Comparison of ENCODE assay signal across 8 mouse cellular contexts in genomic region chr9:100546594-100546910, GRCm38 (mm10). TPM values are rescaled to one million over a fixed set of nuclear protein-coding genes. Genes with fewer than 3 reads are reported as not detected.
A peak's percentile ranks its signal among the peaks of the same experiment; 100 is the strongest.
DNase-seq lines count a peak whose midpoint lies in the region; ATAC-seq and TF ChIP-seq lines count a peak whose summit lies in the region.

No protein-coding gene starts in this region.

- intact Hi-C loops in gastrocnemius, adult 2 months (cut with DNase I): loop anchor here (2.0 to 5.0 kb wide), 2 partner anchors 94 to 96 kb away; no protein-coding TSS in a partner anchor
- intact Hi-C loops in left cerebral cortex, postnatal 4 days (cut with DNase I): no loop called here

- ATAC-seq in CD4-positive, CD25-positive, alpha-beta regulatory T cell, adult 4 months: peak; percentile 16
- ATAC-seq in embryonic facial prominence, embryonic 15.5 days (ENCODE audit: insufficient number of reproducible peaks, low FRiP score, low TSS enrichment, low read depth): no peak
- no peak for ATAC-seq in midbrain, postnatal 0 days (ENCODE audit: low FRiP score)

- peaks cover 7% of the 10 kb centered on the region for H3K4me1 ChIP-seq in embryonic facial prominence, embryonic 15.5 days
- peaks cover 19% of the 10 kb centered on the region for H3K4me1 ChIP-seq in limb, embryonic 10.5 days
- H3K4me1 ChIP-seq in midbrain, postnatal 0 days (ENCODE audit: insufficient read depth, low read length): peaks cover 10% of the 10 kb centered on the region

- 9% methylated on average over 9 of the region's 9 CpGs for WGBS in embryonic facial prominence, embryonic 15.5 days
- WGBS in limb, embryonic 10.5 days: 14% methylated on average over 9 of the region's 9 CpGs
- 10% methylated on average over 9 of the region's 9 CpGs for WGBS in midbrain, postnatal 0 days

- H3K9me3 ChIP-seq in embryonic facial prominence, embryonic 15.5 days (replicated peaks): 0 out of 2 replicates have a peak, but pooled peaks cover 3% of the 10 kb centered on the region
- H3K9me3 ChIP-seq in limb, embryonic 10.5 days (replicated peaks): no peaks in the 10 kb centered on the region; the same call in 1 of the 2 replicates
- 0 out of 2 replicates have a peak, but pooled peaks cover 2% of the 10 kb centered on the region for H3K9me3 ChIP-seq in midbrain, postnatal 0 days (ENCODE audit: low read length)

- H3K27ac ChIP-seq in gastrocnemius, adult 2 months: peak overlapping the region; percentile 100
- peak overlapping the region; percentile 81 for H3K27ac ChIP-seq in embryonic facial prominence, embryonic 15.5 days (replicated peaks)
- H3K27ac ChIP-seq in limb, embryonic 10.5 days: peak overlapping the region; percentile 98
- peak overlapping the region; percentile 95 for H3K27ac ChIP-seq in midbrain, postnatal 0 days (ENCODE audit: low read depth, low read length)

- H3K27me3 ChIP-seq in embryonic facial prominence, embryonic 15.5 days: no peaks in the 10 kb centered on the region
- H3K27me3 ChIP-seq in limb, embryonic 10.5 days (ENCODE audit: low read depth, poor library complexity, severe bottlenecking): no peaks in the 10 kb centered on the region
- H3K27me3 ChIP-seq in midbrain, postnatal 0 days (ENCODE audit: insufficient read depth, low read length): no peaks in the 10 kb centered on the region

- H3K9ac ChIP-seq in embryonic facial prominence, embryonic 15.5 days: peak overlapping the region; percentile 49
- H3K9ac ChIP-seq in midbrain, postnatal 0 days (replicated peaks; ENCODE audit: low read length, poor library complexity, severe bottlenecking): peak overlapping the region; percentile 87

- H3K36me3 ChIP-seq in embryonic facial prominence, embryonic 15.5 days: peaks cover 8% of the 10 kb centered on the region
- H3K36me3 ChIP-seq in limb, embryonic 10.5 days: peaks cover 7% of the 10 kb centered on the region
- no peaks in the 10 kb centered on the region for H3K36me3 ChIP-seq in midbrain, postnatal 0 days (ENCODE audit: insufficient read depth, low read length)

- TF ChIP-seq CTCF in gastrocnemius, adult 2 months (IDR thresholded peaks at IDR 0.05): no peak
- no peak for TF ChIP-seq CTCF in midbrain, postnatal 0 days (IDR thresholded peaks at IDR 0.05)

- peak overlapping the region; percentile 98 for H3K4me3 ChIP-seq in gastrocnemius, adult 2 months
- peak overlapping the region; percentile 99 for H3K4me3 ChIP-seq in embryonic facial prominence, embryonic 15.5 days (replicated peaks)
- H3K4me3 ChIP-seq in limb, embryonic 10.5 days: peak overlapping the region; percentile 96
- peak overlapping the region; percentile 97 for H3K4me3 ChIP-seq in midbrain, postnatal 0 days (ENCODE audit: low read depth, low read length)

- H3K4me2 ChIP-seq in embryonic facial prominence, embryonic 15.5 days (replicated peaks): peak overlapping the region; percentile 76
- H3K4me2 ChIP-seq in midbrain, postnatal 0 days (ENCODE audit: low read depth, low read length, poor library complexity, severe bottlenecking): peak overlapping the region; percentile 54

- DNase-seq in gastrocnemius, adult 2 months: peak; percentile 52
- DNase-seq in gastrocnemius, postnatal 4 days (ENCODE audit: low spot score in 2 of 2): no peak
- no peak for DNase-seq in limb, embryonic 10.5 days (ENCODE audit: low spot score)
- no peak for DNase-seq in midbrain, postnatal 0 days (ENCODE audit: low spot score)
- no peak for DNase-seq in left cerebral cortex, postnatal 4 days
- no peak for DNase-seq in right cerebral cortex, postnatal 25 days

RNA-seq across cellular contexts. Expression of gene Nck1, which starts 0.6 kb away (rescaled TPM):
- total RNA-seq in gastrocnemius, adult 2 months (2021): 10 to 100 TPM; 26.0 to 37.4 TPM
- 10 to 100 TPM; 44.6 to 46.7 TPM for total RNA-seq in gastrocnemius, postnatal 4 days (2021)
- polyA plus RNA-seq in CD4-positive, CD25-positive, alpha-beta regulatory T cell, adult 4 months (2017; shearing (Covaris generic)): 10 to 100 TPM; 67.2 to 87.4 TPM
- 63.6 and 64.2 TPM in 2 replicates for polyA plus RNA-seq in embryonic facial prominence, embryonic 15.5 days (2015; fragmentation: Nextera tagmentation; extraction: Ambion mirVana)
- polyA plus RNA-seq in limb, embryonic 10.5 days (2016; fragmentation: Nextera tagmentation; extraction: Ambion mirVana): 62.5 and 66.3 TPM in 2 replicates
- 14.8 and 16.9 TPM in 2 replicates for total RNA-seq in midbrain, postnatal 0 days (2014; rRNA removed)
- 41.3 and 45.6 TPM in 2 replicates for polyA plus RNA-seq in midbrain, postnatal 0 days (2015; fragmentation: Nextera tagmentation; extraction: Ambion mirVana)
- 10 to 100 TPM; 20.5 to 25.8 TPM for total RNA-seq in left cerebral cortex, postnatal 4 days (2021)

RNA-seq across cellular contexts. Expression of gene Slc35g2, which starts 24.3 kb away (rescaled TPM):
- 1 to 10 TPM in 1 of 2 experiments, under 1 TPM in 1; 0.51 to 1.3 TPM for total RNA-seq in gastrocnemius, adult 2 months (2021)
- total RNA-seq in gastrocnemius, postnatal 4 days (2021): 1 to 10 TPM; 1.8 to 2.0 TPM
- 1 to 10 TPM; 1.0 to 1.1 TPM for polyA plus RNA-seq in CD4-positive, CD25-positive, alpha-beta regulatory T cell, adult 4 months (2017; shearing (Covaris generic))
- 4.1 and 4.8 TPM in 2 replicates for polyA plus RNA-seq in embryonic facial prominence, embryonic 15.5 days (2015; fragmentation: Nextera tagmentation; extraction: Ambion mirVana)
- 1.6 and 3.4 TPM in 2 replicates for polyA plus RNA-seq in limb, embryonic 10.5 days (2016; fragmentation: Nextera tagmentation; extraction: Ambion mirVana)
- 20.1 and 24.8 TPM in 2 replicates for total RNA-seq in midbrain, postnatal 0 days (2014; rRNA removed)
- 16.7 and 22.1 TPM in 2 replicates for polyA plus RNA-seq in midbrain, postnatal 0 days (2015; fragmentation: Nextera tagmentation; extraction: Ambion mirVana)
- total RNA-seq in left cerebral cortex, postnatal 4 days (2021): 1 to 10 TPM; 4.3 to 6.2 TPM

RNA-seq across cellular contexts. Expression of gene Stag1, which starts 51.0 kb away (rescaled TPM):
- 10 to 100 TPM; 26.1 to 28.4 TPM for total RNA-seq in gastrocnemius, adult 2 months (2021)
- total RNA-seq in gastrocnemius, postnatal 4 days (2021): 10 to 100 TPM; 59.5 to 67.5 TPM
- polyA plus RNA-seq in CD4-positive, CD25-positive, alpha-beta regulatory T cell, adult 4 months (2017; shearing (Covaris generic)): 100 to 1,000 TPM in 1 of 2 experiments, 10 to 100 TPM in 1; 79.9 to 126 TPM
- polyA plus RNA-seq in embryonic facial prominence, embryonic 15.5 days (2015; fragmentation: Nextera tagmentation; extraction: Ambion mirVana): 33.8 and 40.4 TPM in 2 replicates
- polyA plus RNA-seq in limb, embryonic 10.5 days (2016; fragmentation: Nextera tagmentation; extraction: Ambion mirVana): 52.8 and 57.2 TPM in 2 replicates
- total RNA-seq in midbrain, postnatal 0 days (2014; rRNA removed): 31.0 and 43.6 TPM in 2 replicates
- polyA plus RNA-seq in midbrain, postnatal 0 days (2015; fragmentation: Nextera tagmentation; extraction: Ambion mirVana): 21.6 and 23.6 TPM in 2 replicates
- 10 to 100 TPM; 45.8 to 55.4 TPM for total RNA-seq in left cerebral cortex, postnatal 4 days (2021)

RNA-seq across cellular contexts. Expression of gene Il20rb, which starts 60.0 kb away (rescaled TPM):
- 1 to 10 TPM; 1.3 to 1.9 TPM for total RNA-seq in gastrocnemius, adult 2 months (2021)
- 1 to 10 TPM; 4.8 to 5.4 TPM for total RNA-seq in gastrocnemius, postnatal 4 days (2021)
- 1 to 10 TPM; 1.0 to 2.7 TPM for polyA plus RNA-seq in CD4-positive, CD25-positive, alpha-beta regulatory T cell, adult 4 months (2017; shearing (Covaris generic))
- polyA plus RNA-seq in embryonic facial prominence, embryonic 15.5 days (2015; fragmentation: Nextera tagmentation; extraction: Ambion mirVana): 7.8 and 8.5 TPM in 2 replicates
- 1.5 and 1.6 TPM in 2 replicates for polyA plus RNA-seq in limb, embryonic 10.5 days (2016; fragmentation: Nextera tagmentation; extraction: Ambion mirVana)
- total RNA-seq in midbrain, postnatal 0 days (2014; rRNA removed): 1.7 and 2.5 TPM in 2 replicates
- 0.99 and 1.1 TPM in 2 replicates for polyA plus RNA-seq in midbrain, postnatal 0 days (2015; fragmentation: Nextera tagmentation; extraction: Ambion mirVana)
- total RNA-seq in left cerebral cortex, postnatal 4 days (2021): 1 to 10 TPM; 1.0 to 1.3 TPM
